Mouse (Mus musculus): Measurements from ENCODE around the gene Mob3a. TPM values are rescaled to one million over a fixed set of nuclear protein-coding genes. Genes with fewer than 3 reads are reported as not detected.

Gene Mob3a
- total RNA-seq, 1 experiment from 2014 or later: 57.4 TPM

DNA sequence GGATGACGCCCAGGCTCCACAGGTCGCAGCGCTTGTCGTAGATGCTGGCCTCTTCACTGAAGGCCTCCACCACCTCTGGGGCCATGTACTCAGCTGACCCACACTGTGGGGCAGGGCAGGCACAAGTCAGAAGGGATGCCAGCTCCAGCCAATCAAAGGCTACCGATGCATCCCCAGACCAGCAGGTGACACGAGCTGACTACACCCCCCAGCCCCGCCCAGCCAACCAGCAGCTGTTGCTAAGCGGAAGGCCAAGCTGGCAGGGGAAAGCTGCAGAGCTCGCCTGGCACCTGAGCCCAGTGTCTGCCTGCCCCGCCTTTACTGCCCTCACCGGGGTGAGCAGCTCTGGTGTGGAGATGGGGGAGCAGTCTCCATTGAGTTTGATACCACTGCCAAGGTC, 33.2 kb downstream of the Mob3a start:
- no peak for ATAC-seq (replicated peaks; ENCODE audit: insufficient number of reproducible peaks, low FRiP score, low TSS enrichment, poor library complexity, severe bottlenecking)

DNA sequence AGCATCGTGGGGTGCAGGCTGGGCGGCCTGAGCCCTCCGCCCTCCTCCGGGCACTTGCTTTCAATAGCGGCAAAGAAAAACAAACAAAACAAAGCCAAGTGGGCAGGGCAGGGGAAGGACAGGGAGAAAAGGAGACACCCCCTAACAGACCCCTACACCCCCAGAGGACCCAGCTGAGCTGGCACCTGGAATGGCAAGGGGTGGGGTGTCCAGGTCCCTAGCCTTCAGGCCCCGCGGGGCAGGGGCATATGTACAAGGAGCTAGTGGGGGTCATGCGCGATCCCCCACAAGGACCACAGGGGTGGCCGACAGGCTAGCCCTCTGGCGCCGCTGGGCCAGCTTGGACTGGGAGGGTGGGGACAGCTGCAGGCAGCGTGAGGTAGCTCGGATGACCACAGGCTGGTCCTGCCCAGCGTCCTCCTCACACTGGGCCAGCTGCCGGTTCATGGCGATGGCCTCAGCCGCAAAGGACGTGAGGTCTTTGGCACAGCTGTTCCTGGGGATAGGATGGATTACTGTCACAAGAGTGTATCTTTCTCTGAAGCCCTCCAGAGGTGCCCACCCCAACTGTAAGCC, 34.9 kb downstream of the Mob3a start:
- no peak for ATAC-seq (replicated peaks; ENCODE audit: insufficient number of reproducible peaks, low FRiP score, low TSS enrichment, poor library complexity, severe bottlenecking)

DNA sequence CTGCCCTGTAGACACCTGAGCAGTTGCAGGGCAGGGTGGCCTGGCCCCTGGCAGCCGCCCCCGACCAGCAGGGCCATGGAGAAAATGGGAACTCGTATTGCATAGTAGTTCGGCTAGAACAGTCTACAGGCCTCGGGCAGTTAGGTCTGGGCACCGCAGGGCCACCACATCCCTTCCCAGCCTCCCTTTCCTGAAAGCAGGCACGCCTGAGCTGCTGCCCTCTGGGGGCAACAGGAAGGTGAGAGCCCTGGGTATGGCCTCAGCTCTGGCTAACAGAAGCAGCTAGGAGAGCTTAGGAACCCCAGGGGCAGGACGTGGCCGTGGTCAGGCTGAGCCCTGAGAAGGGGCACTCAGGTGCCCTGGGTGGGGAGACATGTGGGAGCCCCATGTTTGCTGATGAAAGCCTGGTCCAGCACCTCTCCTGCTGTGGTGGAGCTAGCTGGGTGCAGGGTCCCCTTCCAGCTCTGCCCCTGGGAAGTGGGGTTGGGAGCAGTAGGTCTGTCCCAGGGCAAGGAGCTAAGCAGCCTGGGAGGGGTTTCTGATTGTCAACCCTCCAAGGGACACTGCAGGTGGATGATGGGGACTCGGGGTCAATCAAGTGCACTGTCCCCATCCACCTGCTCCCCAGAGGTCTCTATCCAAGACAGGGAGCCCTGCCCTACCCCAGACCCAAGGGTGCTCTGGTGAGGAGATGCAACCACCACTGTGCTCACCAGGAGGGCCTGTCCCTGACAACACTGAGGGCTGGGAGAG, 35.6 kb downstream of the Mob3a start:
- ATAC-seq (replicated peaks; ENCODE audit: insufficient number of reproducible peaks, low FRiP score, low TSS enrichment, poor library complexity, severe bottlenecking): no peak

DNA sequence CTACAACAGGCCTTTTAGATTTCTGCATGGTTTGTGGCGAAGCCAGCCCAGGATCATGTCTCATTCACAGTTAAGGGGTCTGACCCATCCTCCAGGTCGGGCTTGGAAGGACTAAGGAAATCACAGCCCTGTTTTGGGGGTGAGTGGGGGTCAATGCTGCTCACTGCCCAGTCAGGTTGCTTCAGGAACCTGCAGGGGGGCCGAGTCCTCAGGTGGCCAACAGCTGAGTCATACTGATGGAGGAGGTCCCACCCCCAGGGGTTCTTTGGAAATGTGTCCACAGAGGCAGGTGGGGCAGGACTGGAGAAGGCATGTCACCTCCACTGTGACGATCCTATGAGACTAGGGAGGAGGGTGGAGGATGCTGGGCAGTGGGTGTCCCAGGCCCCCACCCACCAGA, 36.3 kb downstream of the Mob3a start:
- ATAC-seq (replicated peaks; ENCODE audit: insufficient number of reproducible peaks, low FRiP score, low TSS enrichment, poor library complexity, severe bottlenecking): no peak

DNA sequence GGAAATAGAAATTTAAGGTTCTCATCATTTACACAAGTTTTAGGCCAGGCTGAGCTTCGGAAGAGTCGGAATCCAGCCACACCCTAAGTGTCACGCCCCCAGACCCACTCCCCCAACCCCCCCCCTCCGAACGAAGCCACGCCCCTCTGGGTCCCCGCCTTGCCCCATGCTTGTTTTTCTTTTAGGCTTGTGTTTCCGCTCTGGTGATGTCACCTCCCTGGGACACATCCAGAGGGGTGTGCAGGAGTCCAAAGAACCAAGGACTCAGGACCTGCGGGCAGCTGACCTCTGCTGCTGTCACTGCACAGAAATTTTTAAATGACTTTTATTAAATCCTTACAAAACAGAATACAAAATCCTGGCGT, 36.8 kb downstream of the Mob3a start:
- no peak for ATAC-seq (replicated peaks; ENCODE audit: insufficient number of reproducible peaks, low FRiP score, low TSS enrichment, poor library complexity, severe bottlenecking)

DNA sequence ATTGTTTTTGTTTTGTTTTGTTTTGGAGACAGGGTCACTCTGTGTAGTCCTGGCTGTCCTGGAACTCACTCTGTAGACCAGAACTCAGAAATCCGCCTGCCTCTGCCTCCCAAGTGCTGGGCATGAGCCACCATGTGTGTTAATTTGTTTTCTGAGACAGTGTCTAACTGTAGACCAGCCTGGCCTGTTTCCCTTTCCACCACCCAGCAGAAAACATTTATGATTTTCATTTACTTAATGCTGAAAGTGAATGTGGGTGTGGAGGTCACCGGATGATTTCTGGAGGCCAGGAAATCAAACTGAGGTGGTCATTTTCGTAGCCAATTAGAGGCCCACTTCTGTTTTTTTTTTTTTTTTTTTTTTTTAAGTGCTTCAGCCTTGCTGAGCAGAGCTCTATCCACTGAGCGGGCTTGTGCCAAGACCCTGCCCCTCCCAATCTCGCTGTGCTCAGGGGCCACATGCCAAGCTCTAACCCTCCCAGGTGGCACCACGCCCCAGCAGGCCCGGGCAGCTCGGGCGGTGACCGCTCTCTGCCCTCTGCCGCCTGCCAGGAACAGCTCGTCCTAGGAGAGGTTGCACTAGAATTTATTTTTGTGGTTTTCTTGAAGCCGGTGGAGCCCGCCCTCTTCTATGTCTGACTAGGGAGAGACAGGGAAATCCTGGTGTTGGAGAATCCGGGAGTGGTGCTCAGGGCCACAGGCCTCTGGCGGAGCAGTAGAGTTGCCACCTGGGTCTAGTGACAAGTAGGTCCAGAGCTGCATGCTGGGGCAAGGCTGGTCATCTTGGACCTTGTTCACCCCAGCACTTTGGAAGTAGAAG, 37.4 kb downstream of the Mob3a start:
- 0 out of 2 replicates have a peak, but pooled peaks have one; percentile 1 for ATAC-seq (replicated peaks; ENCODE audit: insufficient number of reproducible peaks, low FRiP score, low TSS enrichment, poor library complexity, severe bottlenecking)

DNA sequence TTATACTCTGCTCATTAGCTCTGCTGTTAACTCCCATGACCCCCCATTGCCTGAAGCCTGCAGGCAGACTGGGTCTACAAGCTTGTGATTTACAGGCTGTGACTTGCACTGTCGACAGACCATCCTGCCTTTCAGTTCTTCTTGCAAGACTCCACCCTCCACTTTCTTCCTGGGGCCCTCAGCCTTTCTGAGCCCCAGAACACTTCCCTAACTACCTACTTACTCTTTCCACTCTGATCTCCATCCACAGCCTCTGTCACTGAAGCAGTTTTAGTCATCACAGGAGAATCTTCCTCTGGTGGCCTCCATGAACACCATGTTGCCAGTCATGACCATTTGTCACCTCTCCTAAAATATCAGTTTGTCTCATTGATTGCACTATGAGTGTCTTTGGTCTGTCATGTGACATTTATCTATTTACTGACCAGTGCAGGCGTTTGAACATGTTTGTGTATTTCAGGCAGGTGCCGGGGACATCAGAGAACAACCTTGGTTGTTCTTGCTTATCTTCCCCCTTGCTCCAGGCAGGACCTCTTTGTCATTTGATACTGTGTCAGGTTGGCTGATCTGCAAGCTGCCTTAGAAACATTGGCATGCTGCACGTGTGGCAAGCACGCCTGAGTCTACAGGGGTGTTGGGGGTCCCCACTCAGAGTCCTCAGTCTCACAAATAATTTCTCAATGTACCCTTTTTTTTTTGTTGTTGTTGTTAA, 38.1 kb downstream of the Mob3a start:
- peak; percentile 23; the same call in 1 of the 2 replicates for ATAC-seq (replicated peaks; ENCODE audit: insufficient number of reproducible peaks, low FRiP score, low TSS enrichment, poor library complexity, severe bottlenecking)

DNA sequence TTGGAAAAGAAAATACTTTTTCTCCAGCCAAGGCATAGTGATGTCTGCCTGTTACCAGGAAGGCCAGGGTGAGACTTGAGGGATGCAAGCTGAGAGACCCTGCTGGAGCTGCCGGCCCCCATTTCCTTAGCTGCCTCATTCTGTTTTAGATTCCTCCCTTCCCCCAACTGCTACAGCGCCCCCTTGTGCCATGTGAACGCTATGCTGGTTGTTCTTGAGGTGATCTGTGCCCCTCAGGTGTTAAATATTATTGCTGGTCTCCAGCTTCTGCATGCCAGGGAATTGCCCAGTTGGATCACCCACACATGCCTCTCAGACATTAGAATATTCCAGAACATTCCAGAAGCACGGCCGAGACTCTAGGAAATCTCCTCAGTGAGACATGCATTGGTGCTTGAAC, 40.6 kb downstream of the Mob3a start:
- no peak for ATAC-seq (replicated peaks; ENCODE audit: insufficient number of reproducible peaks, low FRiP score, low TSS enrichment, poor library complexity, severe bottlenecking)

DNA sequence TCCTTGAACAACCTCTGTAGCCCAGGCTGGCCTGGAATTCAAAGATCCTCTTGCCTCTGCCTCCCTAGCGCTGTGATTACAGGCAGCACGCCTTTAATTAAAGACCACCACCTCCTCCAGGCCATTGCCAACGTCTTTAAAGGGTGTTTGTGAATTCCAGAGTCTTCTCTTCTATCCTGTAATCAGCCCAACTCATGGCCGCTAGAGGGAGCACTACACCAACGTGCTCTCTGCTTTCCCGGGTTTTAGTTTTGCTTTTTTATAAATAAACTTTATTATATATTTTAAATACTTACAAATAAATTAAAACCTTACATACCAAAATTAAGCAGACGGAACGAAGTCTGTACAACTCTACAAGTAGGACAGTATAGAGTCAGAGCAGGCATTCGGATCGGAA, 42.6 kb downstream of the Mob3a start:
- ATAC-seq (replicated peaks; ENCODE audit: insufficient number of reproducible peaks, low FRiP score, low TSS enrichment, poor library complexity, severe bottlenecking): no peak

DNA sequence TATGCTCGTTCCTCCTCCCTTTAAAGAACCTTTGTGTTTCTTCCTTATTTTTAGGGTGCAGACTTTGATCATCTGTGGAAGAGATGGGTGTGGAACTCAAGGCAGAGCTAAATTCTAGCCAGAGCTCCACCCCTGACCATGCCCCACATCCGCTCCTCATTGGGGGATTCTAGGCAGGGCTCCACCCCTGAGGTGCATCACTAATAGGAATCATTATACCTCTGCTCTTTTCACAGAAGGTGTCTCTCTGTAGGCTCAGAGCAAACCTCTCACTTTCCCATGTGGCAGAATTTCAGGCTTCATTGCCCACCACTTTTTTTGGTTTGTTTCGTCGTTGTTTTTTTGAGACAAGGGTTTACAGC, 43.0 kb downstream of the Mob3a start:
- peak; percentile 42 for ATAC-seq (replicated peaks; ENCODE audit: insufficient number of reproducible peaks, low FRiP score, low TSS enrichment, poor library complexity, severe bottlenecking)

DNA sequence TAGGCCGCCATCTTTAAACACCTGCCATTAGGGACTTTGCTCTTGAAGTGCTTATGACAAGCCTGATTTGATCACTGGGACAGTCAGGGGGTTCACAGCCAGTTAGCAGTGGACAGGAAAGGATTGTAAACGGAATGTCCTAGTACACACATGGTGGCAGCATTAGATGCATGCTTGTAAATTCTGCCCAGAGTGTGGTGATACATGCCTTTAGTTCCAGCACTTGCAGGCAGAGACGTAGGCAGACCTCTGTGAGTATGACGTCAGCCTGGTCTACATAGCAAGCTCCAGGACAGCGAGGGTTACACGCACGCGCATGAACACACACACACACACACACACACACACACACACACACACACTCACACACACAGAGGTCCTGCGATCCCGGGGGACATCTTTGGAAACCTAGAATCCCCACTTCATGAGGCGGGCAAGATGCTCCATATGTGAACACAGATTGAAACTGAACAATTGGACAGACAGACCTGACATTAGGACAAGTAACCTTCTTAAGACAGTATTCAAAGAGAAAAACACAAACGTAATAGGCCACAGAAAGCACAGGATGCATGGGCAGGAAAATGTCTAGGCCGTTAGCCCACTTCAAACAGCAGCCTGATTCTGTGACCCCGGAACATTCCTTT, 43.5 kb downstream of the Mob3a start:
- ATAC-seq (replicated peaks; ENCODE audit: insufficient number of reproducible peaks, low FRiP score, low TSS enrichment, poor library complexity, severe bottlenecking): no peak

DNA sequence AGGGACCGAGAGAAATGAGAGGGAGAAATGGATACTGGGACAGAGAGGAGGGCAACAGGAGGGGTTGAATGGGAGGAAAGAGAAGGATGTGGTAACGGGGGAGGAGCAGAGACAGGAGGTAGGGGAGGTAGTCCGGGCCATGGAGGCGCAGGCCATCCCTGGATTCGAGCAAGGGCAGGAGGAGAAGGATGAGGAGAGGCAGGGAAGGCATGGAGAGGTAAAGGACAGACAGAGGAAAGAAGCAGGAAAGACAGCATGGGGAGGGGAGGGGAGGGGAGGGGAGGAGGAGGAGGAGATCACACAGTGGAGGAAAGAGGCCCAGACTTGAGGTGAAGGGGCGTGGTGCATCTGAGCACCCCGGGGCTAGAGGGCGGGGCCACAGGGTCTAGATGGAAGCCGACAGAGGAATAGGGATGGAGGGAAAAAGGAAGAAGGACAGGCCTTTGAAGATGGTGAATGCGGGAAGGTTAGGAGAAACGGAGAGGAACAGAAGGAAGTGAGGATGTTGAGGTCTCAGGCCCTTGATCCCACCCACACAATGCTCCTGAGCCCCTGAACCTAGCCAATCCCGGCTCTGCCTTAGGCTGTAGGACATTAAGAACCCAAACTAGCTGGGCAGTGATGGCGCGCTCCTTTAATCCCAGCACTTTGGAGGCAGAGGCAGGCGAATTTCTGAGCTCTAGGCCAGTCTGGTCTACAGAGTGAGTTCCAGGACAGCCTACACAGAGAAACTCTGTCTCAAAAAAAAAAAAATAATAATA, 44.7 kb downstream of the Mob3a start, which contains the start of gene Btbd2:
Btbd2 (minus strand) TSS at position 209 of the 761 bp plus-strand sequence.
- peak; percentile 11; the same call in 1 of the 2 replicates for ATAC-seq (replicated peaks; ENCODE audit: insufficient number of reproducible peaks, low FRiP score, low TSS enrichment, poor library complexity, severe bottlenecking)

DNA sequence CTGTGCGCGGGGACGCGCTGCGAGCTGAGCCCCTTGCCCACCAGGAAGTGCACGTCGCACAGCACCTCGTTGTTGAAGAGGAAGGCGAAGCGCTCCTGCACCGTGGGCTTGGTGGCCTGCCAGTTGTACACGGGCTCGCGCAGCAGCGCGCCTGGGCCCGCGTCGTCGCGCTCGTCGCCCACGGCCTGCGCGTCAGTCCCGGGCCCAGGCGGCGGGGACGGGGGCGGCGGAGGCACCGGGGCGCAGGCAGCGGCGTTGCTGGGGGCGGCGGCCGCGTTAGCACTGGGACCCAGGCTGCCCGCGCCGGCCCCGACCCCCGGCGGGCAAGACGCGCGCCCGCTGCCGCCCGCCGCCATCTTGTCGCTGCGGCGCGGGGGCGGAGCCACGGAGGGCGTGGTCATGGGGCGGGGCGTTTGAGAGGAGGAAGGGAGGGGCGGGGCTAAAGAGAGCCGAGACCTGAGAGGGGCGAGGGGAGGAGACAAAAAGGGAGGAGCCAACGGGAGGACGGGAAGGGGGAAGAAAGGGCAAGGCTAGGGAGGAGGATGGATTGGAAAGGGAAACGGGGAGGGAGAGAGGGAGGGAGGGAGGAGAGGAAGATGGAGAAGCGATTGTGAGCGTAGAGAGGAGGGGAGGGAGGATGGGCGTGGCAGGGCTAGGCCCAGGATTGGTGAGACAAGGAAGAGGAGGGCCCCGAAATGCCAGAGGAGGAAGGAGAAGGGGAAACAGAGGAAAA, 45.5 kb downstream of the Mob3a start:
- ATAC-seq (replicated peaks; ENCODE audit: insufficient number of reproducible peaks, low FRiP score, low TSS enrichment, poor library complexity, severe bottlenecking): peak; percentile 77

DNA sequence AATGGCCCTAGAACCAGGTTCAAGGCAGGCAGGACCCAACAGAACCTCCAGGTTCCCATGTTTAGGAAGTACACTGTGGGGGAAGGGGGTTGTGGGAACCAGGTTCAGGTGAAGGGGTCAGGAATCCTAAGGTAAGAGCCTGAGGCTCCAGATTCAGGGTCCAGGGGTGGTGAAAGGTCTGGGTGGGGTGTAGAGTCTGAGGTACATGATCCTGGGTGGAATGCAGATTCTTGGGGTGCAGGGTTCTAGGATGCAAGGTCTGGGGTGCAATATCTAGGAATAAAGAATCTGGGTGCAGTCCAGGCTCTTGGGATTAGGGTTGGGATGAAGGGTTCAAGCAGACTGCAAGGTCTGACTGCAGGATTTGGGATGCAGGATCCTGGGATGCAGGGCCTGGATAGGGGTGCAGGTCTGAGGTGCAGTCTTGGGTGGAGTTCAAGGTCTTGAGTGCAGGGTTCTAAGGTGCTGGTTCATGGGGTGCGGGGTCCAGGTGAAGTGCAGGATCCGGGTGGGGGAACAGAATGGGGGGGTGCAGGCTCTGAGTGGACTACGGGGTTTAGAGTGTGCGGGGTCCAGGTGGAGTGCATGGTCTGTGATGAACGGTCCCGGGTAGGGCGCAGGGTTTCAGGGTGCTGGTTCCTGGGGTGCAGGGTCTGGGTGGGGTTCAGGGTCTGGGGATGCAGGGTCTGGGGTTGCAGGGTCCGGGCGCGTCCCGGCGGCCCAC, 46.2 kb downstream of the Mob3a start:
- ATAC-seq (replicated peaks; ENCODE audit: insufficient number of reproducible peaks, low FRiP score, low TSS enrichment, poor library complexity, severe bottlenecking): no peak

DNA sequence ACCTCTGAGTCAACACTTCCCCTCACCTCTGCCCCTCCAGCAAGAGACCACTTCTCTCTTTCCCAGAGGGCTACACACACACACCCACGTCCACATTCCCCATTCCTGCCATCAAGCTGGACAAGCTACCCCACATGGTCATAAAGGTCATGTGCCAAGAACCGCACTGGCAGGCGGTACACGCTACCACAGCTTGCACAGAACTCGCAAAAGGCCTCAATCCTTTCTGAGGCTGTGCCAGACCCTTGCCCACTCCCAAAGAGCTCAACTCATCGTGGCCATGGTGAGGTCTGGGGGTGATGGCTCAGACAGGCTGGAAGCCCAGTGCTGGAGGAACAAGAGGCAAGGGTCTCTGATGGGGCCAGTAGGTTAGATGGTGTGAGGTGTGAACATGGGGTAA, 46.9 kb downstream of the Mob3a start:
- no peak for ATAC-seq (replicated peaks; ENCODE audit: insufficient number of reproducible peaks, low FRiP score, low TSS enrichment, poor library complexity, severe bottlenecking)

DNA sequence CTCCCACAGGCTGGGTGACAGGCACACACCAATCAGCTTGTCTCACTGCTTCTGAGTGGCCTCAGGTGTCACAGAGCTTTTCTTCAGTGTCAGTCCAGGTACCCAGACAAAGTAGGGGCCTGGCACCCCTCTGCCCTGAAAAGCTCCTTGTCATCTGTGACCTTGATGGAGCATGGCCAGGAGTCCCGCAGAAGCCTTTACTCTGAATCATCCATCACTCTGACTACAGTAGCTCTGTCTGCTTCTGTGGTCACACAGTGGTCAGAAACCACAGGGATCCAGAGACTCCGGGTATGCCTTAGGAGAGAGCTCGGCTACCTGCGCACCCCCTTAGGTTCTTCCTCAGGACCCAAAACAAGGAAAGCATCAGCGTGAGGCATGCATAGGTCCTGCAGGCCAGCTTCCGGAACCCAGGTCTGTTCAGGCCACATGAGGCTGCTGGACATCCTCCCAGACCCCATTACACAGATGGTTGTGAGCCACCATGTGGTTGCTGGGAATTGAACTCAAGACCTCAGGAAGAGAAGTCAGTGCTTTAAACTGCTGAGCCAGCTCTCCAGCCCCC, 48.5 kb downstream of the Mob3a start:
- no peak for ATAC-seq (replicated peaks; ENCODE audit: insufficient number of reproducible peaks, low FRiP score, low TSS enrichment, poor library complexity, severe bottlenecking)

DNA sequence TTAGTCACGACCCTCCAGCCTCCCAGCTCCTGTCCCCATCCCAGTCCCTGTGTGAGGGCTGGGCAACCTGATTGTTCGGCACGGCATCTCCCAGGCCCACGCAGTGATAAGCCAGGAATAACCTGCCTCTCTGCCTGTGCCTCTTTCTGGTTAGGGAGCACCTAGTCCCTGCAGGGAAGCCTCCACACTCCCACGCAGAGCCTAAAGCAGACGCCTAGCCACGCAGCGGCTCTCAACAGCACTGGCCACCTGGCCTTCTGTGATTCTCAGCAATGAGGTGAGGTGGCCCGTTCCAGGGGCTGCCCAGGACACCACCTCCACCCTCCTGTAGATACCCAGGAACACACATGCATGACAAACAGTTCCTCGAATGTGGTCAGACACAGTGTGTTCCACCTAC, 51.4 kb downstream of the Mob3a start:
- ATAC-seq (replicated peaks; ENCODE audit: insufficient number of reproducible peaks, low FRiP score, low TSS enrichment, poor library complexity, severe bottlenecking): no peak
